Mouse (Mus musculus) stomach, postnatal 0 days (tissue): ENCODE results near the gene Cfi. TPM values are rescaled to one million over a fixed set of nuclear protein-coding genes. Genes with fewer than 3 reads are reported as not detected.
A peak's percentile ranks its signal among the peaks of the same experiment; 100 is the strongest.

ENCODE experiments used
- ATAC-seq: fragments of 200-750 bp; cut with Nextera tagmentation; 2 replicates; pipeline ENCODE4 v1.8.0; 2017; ENCODE audit not compliant: low FRiP score, low TSS enrichment
- DNase-seq: peaks from one replicate; pipeline ENCODE4 v3.0.0-alpha.2; 2016; ENCODE audit warnings: low spot score
- H3K27ac ChIP-seq: fragments of 300-500 bp; sonication (generic); replicated peaks from 2 replicates; pipeline ENCODE4 v1.5.1; 2014; ENCODE audit warnings: mild to moderate bottlenecking, control low read depth
- H3K27me3 ChIP-seq: fragments of 300-500 bp; sonication (generic); 2 replicates; pipeline ENCODE4 v1.6.1; 2014; ENCODE audit warnings: low read length; ENCODE audit not compliant: control insufficient read depth, insufficient read depth
- H3K36me3 ChIP-seq: fragments of 300-500 bp; sonication (generic); 2 replicates; pipeline ENCODE4 v1.6.1; 2014; ENCODE audit warnings: low read length, mixed read lengths; ENCODE audit not compliant: control insufficient read depth, insufficient read depth
- H3K4me1 ChIP-seq: fragments of 300-500 bp; sonication (generic); replicated peaks from 2 replicates; pipeline ENCODE4 v1.6.1; 2014; ENCODE audit warnings: antibody characterized with exemption; ENCODE audit not compliant: control insufficient read depth, insufficient read depth
- H3K4me2 ChIP-seq: fragments of 300-500 bp; sonication (generic); replicated peaks from 2 replicates; pipeline ENCODE4 v1.6.1; 2014; ENCODE audit warnings: low read depth, mild to moderate bottlenecking, control low read depth, moderate library complexity
- H3K4me3 ChIP-seq: fragments of 300-500 bp; sonication (generic); 2 replicates; pipeline ENCODE4 v1.5.1; 2014; ENCODE audit warnings: low read depth, low read length, control low read depth
- H3K9ac ChIP-seq: fragments of 300-500 bp; sonication (generic); 2 replicates; pipeline ENCODE4 v1.6.1; 2014; ENCODE audit warnings: mild to moderate bottlenecking, low read length, control low read depth, mixed read lengths
- H3K9me3 ChIP-seq: fragments of 300-500 bp; sonication (generic); 2 replicates; pipeline ENCODE4 v1.6.1; 2016; ENCODE audit warnings: low read length; ENCODE audit not compliant: control insufficient read depth
- CTCF ChIP-seq: IDR thresholded peaks from 2 replicates; pipeline ENCODE4 v1.5.1; 2016; ENCODE audit warnings: antibody characterized with exemption, low read depth, mild to moderate bottlenecking, moderate library complexity
- EP300 ChIP-seq: optimal IDR thresholded peaks from 2 replicates; pipeline ENCODE3; 2016; ENCODE audit warnings: antibody characterized with exemption
- WGBS: fragments of 180-500 bp; shearing (Covaris S2); extraction: QIAGEN DNeasy Blood & Tissue Kit; methylation state at CpG from one replicate; pipeline ENCODE4 v1.1.7; 2014; 5-methylcytosine and 5-hydroxymethylcytosine counted together
- polyA plus RNA-seq: library from polyadenylated mRNA; unstranded; fragments of >200 nt; fragmentation: Nextera tagmentation; extraction: Ambion mirVana; gene quantifications from 2 replicates; pipeline ENCODE4 v1.2.1, GENCODE M21; 2015

Cfi gene
- polyA plus RNA-seq, 1 experiment from 2014 or later = 152 TPM

GRCm38 (mm10) chr3:129878405-129879021 is 42.8 kb downstream of the Cfi start, which contains the start of gene Pla2g12a:
Gene Pla2g12a, plus strand, starts transcription at chr3:129878606.
- peak within 1 kb of the TSS; percentile 89 for H3K4me2 ChIP-seq
- under 1% methylated on average over 43 of the region's 66 CpGs for WGBS
- TF ChIP-seq CTCF (peak; percentile 49), EP300 (no peak)

DNA sequence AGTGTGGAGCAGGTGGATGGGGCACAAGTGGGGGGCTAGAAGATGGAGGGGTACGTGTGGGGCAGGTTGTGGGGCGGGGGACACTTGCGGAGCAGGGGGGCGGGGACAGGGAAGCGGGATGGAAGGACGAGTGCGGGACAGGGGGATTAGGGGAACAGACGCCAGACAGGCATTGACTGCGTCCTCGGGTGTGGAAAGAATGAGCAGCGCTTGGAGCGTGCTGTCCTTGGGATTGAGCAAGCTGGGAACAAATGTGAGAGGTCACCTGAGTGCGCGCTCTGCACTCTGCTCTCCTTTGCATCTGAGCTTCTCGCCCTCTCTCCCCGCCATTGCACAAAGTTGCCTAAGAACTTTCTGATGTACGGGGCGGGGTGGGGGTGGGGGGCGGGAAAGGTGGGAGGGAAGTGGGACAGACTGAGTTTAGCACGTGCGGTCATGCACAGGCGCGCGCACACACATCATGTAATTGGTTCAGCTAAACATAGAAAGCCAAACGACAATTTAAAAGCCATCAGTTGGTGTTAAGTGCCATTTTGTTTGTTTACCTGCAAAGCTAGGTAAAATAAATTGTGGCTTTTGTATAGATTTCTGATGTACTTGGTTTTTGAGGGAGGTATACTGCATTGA is 43.6 kb downstream of the Cfi start:
- peak; percentile 75 for DNase-seq
- no peaks in the 10 kb centered on the region for H3K9me3 ChIP-seq
- H3K4me3 ChIP-seq = peak overlapping the region; percentile 67
- no peak for TF ChIP-seq CTCF
- peak; percentile 84 for ATAC-seq
- H3K4me1 ChIP-seq = 0 out of 2 replicates have a peak, but pooled peaks cover 3% of the 10 kb centered on the region
- under 1% methylated on average over 21 of the region's 25 CpGs for WGBS
- H3K27ac ChIP-seq = peak overlapping the region; percentile 61
- no peaks in the 10 kb centered on the region for H3K27me3 ChIP-seq
- H3K36me3 ChIP-seq = no peaks in the 10 kb centered on the region
- H3K4me2 ChIP-seq = peak overlapping the region; percentile 89
- peak overlapping the region; percentile 75 for H3K9ac ChIP-seq

More at GRCm38 (mm10) chr3:129878405-129879021, 42.8 kb downstream of the Cfi start, which contains the start of gene Pla2g12a:
- H3K9me3 ChIP-seq = no peaks in the 10 kb centered on the region
- no peaks in the 10 kb centered on the region for H3K36me3 ChIP-seq
- peak within 1 kb of the TSS; percentile 61 for H3K27ac ChIP-seq
- H3K27me3 ChIP-seq = no peaks in the 10 kb centered on the region
- DNase-seq = peak; percentile 90
- peak; percentile 86 for ATAC-seq
- H3K4me1 ChIP-seq = 0 out of 2 replicates have a peak, but pooled peaks cover 3% of the 10 kb centered on the region
- H3K4me3 ChIP-seq = peak within 1 kb of the TSS; percentile 67
- H3K9ac ChIP-seq = peak within 1 kb of the TSS; percentile 75

DNA sequence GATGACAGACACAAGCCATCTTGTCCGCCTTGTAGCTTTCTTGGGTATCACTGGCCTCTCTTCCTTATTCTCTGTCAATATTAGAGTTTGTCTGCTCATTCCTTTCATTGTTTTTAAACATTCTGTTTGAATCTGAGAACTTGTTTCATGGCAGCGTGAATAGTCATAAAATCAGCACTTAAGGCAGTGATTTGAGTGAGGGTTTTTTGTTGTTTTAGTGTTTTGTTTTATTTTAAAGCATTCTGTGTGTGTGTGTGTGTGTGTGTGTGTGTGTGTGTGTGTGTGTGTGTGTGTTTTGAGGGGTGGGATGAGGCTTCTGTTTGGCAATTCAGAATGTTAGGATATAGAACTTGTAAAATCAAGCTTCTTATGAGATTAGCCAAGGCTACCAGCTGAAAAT is 44.2 kb downstream of the Cfi start:
- Histone ChIP-seq H3K27ac (no peak overlapping the region), H3K27me3 (no peaks in the 10 kb centered on the region), H3K9ac (no peak overlapping the region), H3K36me3 (no peaks in the 10 kb centered on the region), H3K4me3 (no peak overlapping the region), H3K4me1 (0 out of 2 replicates have a peak, but pooled peaks cover 3% of the 10 kb centered on the region), H3K9me3 (no peaks in the 10 kb centered on the region), H3K4me2 (peak overlapping the region; percentile 89)
- 59% methylated on average over 2 of the region's 2 CpGs for WGBS
- DNase-seq (no peak), ATAC-seq (no peak)
- TF ChIP-seq CTCF = no peak
- TF ChIP-seq EP300 = no peak

- no peak overlapping the region for H3K9ac ChIP-seq
- H3K27me3 ChIP-seq = no peaks in the 10 kb centered on the region
- 0 out of 2 replicates have a peak, but pooled peaks cover 3% of the 10 kb centered on the region for H3K4me1 ChIP-seq
- no peaks in the 10 kb centered on the region for H3K9me3 ChIP-seq
- no peak for DNase-seq
- H3K36me3 ChIP-seq = no peaks in the 10 kb centered on the region
- no peak overlapping the region for H3K4me3 ChIP-seq
- TF ChIP-seq CTCF (no peak), EP300 (no peak)
- 59% methylated on average over 8 of the region's 8 CpGs for WGBS
- ATAC-seq = no peak
- H3K4me2 ChIP-seq = no peak overlapping the region
- H3K27ac ChIP-seq = no peak overlapping the region
These were observed 45.4 kb downstream of the Cfi start for GRCm38 (mm10) chr3:129880925-129881593.

GRCm38 (mm10) chr3:129885577-129885976 is 49.9 kb downstream of the Cfi start:
- Histone ChIP-seq H3K27me3 (no peaks in the 10 kb centered on the region), H3K36me3 (no peaks in the 10 kb centered on the region), H3K9me3 (no peaks in the 10 kb centered on the region), H3K4me1 (no peaks in the 10 kb centered on the region; the same call in 1 of the 2 replicates), H3K4me3 (no peak overlapping the region), H3K9ac (no peak overlapping the region), H3K4me2 (no peak overlapping the region), H3K27ac (no peak overlapping the region)
- WGBS = 56% methylated on average over 9 of the region's 9 CpGs
- DNase-seq (no peak), ATAC-seq (no peak)
- TF ChIP-seq EP300 (no peak), CTCF (no peak)

DNA sequence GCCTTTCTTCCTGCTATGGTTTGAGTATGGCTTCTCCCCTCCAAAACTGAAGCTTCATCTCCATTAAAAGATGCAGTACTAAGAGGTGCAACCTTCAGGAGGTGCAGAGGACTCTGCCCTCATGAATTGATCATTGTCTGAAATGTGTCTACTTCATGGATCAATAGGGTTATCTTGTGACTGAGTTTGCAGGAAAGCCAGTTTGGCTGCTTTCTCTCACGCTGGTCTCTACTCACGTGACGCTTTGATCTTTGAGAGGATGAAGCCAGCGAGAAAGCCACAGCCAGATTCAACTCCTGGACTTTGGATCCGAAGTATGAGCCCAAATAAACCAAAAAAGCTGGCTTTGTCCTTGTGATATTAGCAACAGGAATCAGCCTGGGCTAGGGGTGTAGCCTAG is 50.7 kb downstream of the Cfi start:
- no peak overlapping the region for H3K9ac ChIP-seq
- TF ChIP-seq CTCF = no peak
- TF ChIP-seq EP300 = no peak
- H3K36me3 ChIP-seq = no peaks in the 10 kb centered on the region
- DNase-seq (peak; percentile 55), ATAC-seq (peak; percentile 52)
- H3K4me2 ChIP-seq = no peak overlapping the region
- H3K9me3 ChIP-seq = no peaks in the 10 kb centered on the region
- WGBS = 53% methylated on average over 5 of the region's 5 CpGs
- no peak overlapping the region for H3K27ac ChIP-seq
- H3K4me1 ChIP-seq = no peaks in the 10 kb centered on the region; the same call in 1 of the 2 replicates
- no peak overlapping the region for H3K4me3 ChIP-seq
- H3K27me3 ChIP-seq = no peaks in the 10 kb centered on the region
